26 mouse cellular contexts compared by ENCODE assay signal in the genomic region with DNA sequence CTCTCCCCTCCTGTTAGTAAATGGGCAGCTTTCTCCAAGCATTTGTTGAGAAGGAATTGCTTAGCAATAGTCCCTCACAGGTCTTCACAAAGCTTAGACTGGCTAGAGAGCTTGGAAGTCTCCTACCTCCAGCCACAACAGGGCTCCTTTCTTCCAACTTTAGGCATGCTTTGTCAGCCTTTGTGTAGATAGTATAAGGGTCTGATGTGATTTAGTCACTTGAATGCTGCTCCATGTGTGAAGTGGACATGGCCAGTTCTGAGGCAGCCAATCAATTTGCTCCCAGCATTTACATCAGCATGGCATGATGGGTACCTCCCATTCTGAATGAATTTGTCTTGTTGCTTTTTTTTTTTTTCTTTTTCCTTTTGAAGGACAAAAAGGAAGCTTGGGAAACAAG. TPM values are rescaled to one million over a fixed set of nuclear protein-coding genes. Genes with fewer than 3 reads are reported as not detected.
DNase-seq lines count a peak whose midpoint lies in the region; ATAC-seq lines count a peak whose summit lies in the region.
"Had no signal": no experiment of that assay in that cellular context is flagged by ENCODE, and none has a peak within 500 bp of the region (broad histone marks: within the 10 kb centered on the region; RNA-seq: fewer than 3 reads in every experiment).

No protein-coding gene starts in this region.

- no peak overlapping the region for H3K9ac ChIP-seq in neural tube, embryonic 11.5 days (ENCODE audit: low read length)
- no peak overlapping the region for H3K9ac ChIP-seq in forebrain, embryonic 14.5 days (ENCODE audit: low read length)
- no peak overlapping the region for H3K9ac ChIP-seq in hindbrain, embryonic 16.5 days (ENCODE audit: low read depth, low read length)
- H3K9ac ChIP-seq: intestine, embryonic 15.5 days; limb, embryonic 12.5 days; liver, embryonic 13.5 days had no signal

- no peaks in the 10 kb centered on the region for H3K27me3 ChIP-seq in neural tube, embryonic 11.5 days (ENCODE audit: control insufficient read depth, insufficient read depth, low read length)
- H3K27me3 ChIP-seq in forebrain, embryonic 14.5 days (replicated peaks; ENCODE audit: control insufficient read depth, insufficient read depth, low read length): no peaks in the 10 kb centered on the region
- no peaks in the 10 kb centered on the region for H3K27me3 ChIP-seq in hindbrain, embryonic 16.5 days (replicated peaks; ENCODE audit: control insufficient read depth, insufficient read depth, low read length)
- H3K27me3 ChIP-seq: intestine, embryonic 15.5 days; limb, embryonic 12.5 days; liver, embryonic 13.5 days had no signal

- H3K9me3 ChIP-seq in neural tube, embryonic 11.5 days (ENCODE audit: control insufficient read depth, low read length): no peaks in the 10 kb centered on the region
- H3K9me3 ChIP-seq in forebrain, embryonic 14.5 days (replicated peaks; ENCODE audit: control insufficient read depth, low read length): no peaks in the 10 kb centered on the region
- H3K9me3 ChIP-seq in hindbrain, embryonic 16.5 days (ENCODE audit: control insufficient read depth, low read length): no peaks in the 10 kb centered on the region
- H3K9me3 ChIP-seq: intestine, embryonic 15.5 days; limb, embryonic 12.5 days; liver, embryonic 13.5 days had no signal

- intact Hi-C loops in heart, postnatal 14 days (cut with DNase I): no loop called here

- H3K27ac ChIP-seq in neural tube, embryonic 11.5 days (ENCODE audit: low read depth, low read length): no peak overlapping the region
- H3K27ac ChIP-seq in forebrain, embryonic 14.5 days (ENCODE audit: low read depth, low read length): no peak overlapping the region
- H3K27ac ChIP-seq in hindbrain, embryonic 16.5 days (ENCODE audit: low read depth, low read length): no peak overlapping the region
- H3K27ac ChIP-seq: intestine, embryonic 15.5 days; limb, embryonic 12.5 days; liver, embryonic 13.5 days had no signal

- H3K4me1 ChIP-seq in neural tube, embryonic 11.5 days (ENCODE audit: control insufficient read depth, insufficient read depth, low read length): no peaks in the 10 kb centered on the region
- no peaks in the 10 kb centered on the region for H3K4me1 ChIP-seq in forebrain, embryonic 14.5 days (ENCODE audit: control insufficient read depth, insufficient read depth, low read length)
- no peaks in the 10 kb centered on the region for H3K4me1 ChIP-seq in hindbrain, embryonic 16.5 days (ENCODE audit: control insufficient read depth, insufficient read depth, low read depth, low read length)
- H3K4me1 ChIP-seq: intestine, embryonic 15.5 days; limb, embryonic 12.5 days; liver, embryonic 13.5 days had no signal

- H3K4me2 ChIP-seq in neural tube, embryonic 11.5 days (ENCODE audit: low read depth): no peak overlapping the region
- no peak overlapping the region for H3K4me2 ChIP-seq in forebrain, embryonic 14.5 days (ENCODE audit: low read length)
- no peak overlapping the region for H3K4me2 ChIP-seq in hindbrain, embryonic 16.5 days (ENCODE audit: low read length)
- H3K4me2 ChIP-seq: intestine, embryonic 15.5 days; limb, embryonic 12.5 days; liver, embryonic 13.5 days had no signal

- no peak for DNase-seq in neural tube, embryonic 11.5 days (ENCODE audit: low spot score)
- DNase-seq in neural tube, embryonic 10.5 days (ENCODE audit: extremely low spot score, low spot score): no peak
- peak; percentile 6 for DNase-seq in forebrain, embryonic 14.5 days (ENCODE audit: low spot score)
- DNase-seq in heart, postnatal 14 days: no peak
- no peak for DNase-seq in spleen, postnatal 14 days (ENCODE audit: low spot score in 2 of 2)
- no peak for DNase-seq in testis, postnatal 10 days (ENCODE audit: low spot score)
- DNase-seq: adrenal gland, postnatal 25 days; cerebellum, postnatal 14 days; gastrocnemius, postnatal 10 days; heart, adult 18-20 months; kidney, postnatal 4 days; liver, embryonic 13.5 days; right cerebral cortex, adult 18-20 months; thymus, adult 2 months had no signal

- ATAC-seq in neural tube, embryonic 11.5 days (ENCODE audit: insufficient read depth, low FRiP score, low TSS enrichment): peak; percentile 89
- no peak for ATAC-seq in forebrain, embryonic 14.5 days
- peak; percentile 90 for ATAC-seq in hindbrain, embryonic 16.5 days
- ATAC-seq: intestine, embryonic 15.5 days had no signal

- no peaks in the 10 kb centered on the region for H3K36me3 ChIP-seq in neural tube, embryonic 11.5 days (ENCODE audit: control insufficient read depth, insufficient read depth, low read length)
- no peaks in the 10 kb centered on the region for H3K36me3 ChIP-seq in forebrain, embryonic 14.5 days (ENCODE audit: control insufficient read depth, insufficient read depth, low read length)
- H3K36me3 ChIP-seq in hindbrain, embryonic 16.5 days (ENCODE audit: control insufficient read depth, insufficient read depth, low read length): no peaks in the 10 kb centered on the region
- H3K36me3 ChIP-seq: intestine, embryonic 15.5 days; limb, embryonic 12.5 days; liver, embryonic 13.5 days had no signal

- no peak overlapping the region for H3K4me3 ChIP-seq in neural tube, embryonic 11.5 days (ENCODE audit: low read depth, low read length)
- H3K4me3 ChIP-seq in forebrain, embryonic 14.5 days (ENCODE audit: low read depth, low read length): no peak overlapping the region
- no peak overlapping the region for H3K4me3 ChIP-seq in hindbrain, embryonic 16.5 days (ENCODE audit: low read length)
- H3K4me3 ChIP-seq: intestine, embryonic 15.5 days; limb, embryonic 12.5 days; liver, embryonic 13.5 days; myocyte had no signal

RNA-seq across cellular contexts. Expression of a gene that starts 35.7 kb away (rescaled TPM):
- not detected in 2 replicates for polyA plus RNA-seq in neural tube, embryonic 11.5 days (2014; fragmentation: Nextera tagmentation; extraction: Ambion mirVana)
- polyA plus RNA-seq in forebrain, embryonic 14.5 days (2014; fragmentation: Nextera tagmentation; extraction: Ambion mirVana): not detected in 2 replicates
- polyA plus RNA-seq in hindbrain, embryonic 16.5 days (2015; fragmentation: Nextera tagmentation; extraction: Ambion mirVana): not detected in 2 replicates
- not detected for total RNA-seq in heart, postnatal 14 days (2021)
- total RNA-seq: adrenal gland, postnatal 25 days; ES-E14; gastrocnemius, postnatal 10 days; heart, adult 18-20 months; layer of hippocampus, postnatal 10 days had no signal
- polyA plus RNA-seq: embryonic facial prominence, embryonic 14.5 days; heart, embryonic 16.5 days; intestine, embryonic 15.5 days; kidney, embryonic 14.5 days; limb, embryonic 12.5 days; liver, embryonic 13.5 days; lung, embryonic 16.5 days; myocyte; stomach, embryonic 14.5 days; thymus, adult 2 months; urinary bladder, adult 2 months had no signal
